Mouse (Mus musculus): ENCODE results near the gene Gm9903. TPM values are rescaled to one million over a fixed set of nuclear protein-coding genes. Genes with fewer than 3 reads are reported as not detected.
A peak's percentile ranks its signal among the peaks of the same experiment; 100 is the strongest.

The Gm9903 gene
- 1.3 TPM in 2 replicates for polyA plus RNA-seq (2014; fragmentation: Nextera tagmentation; extraction: Ambion mirVana)

DNA sequence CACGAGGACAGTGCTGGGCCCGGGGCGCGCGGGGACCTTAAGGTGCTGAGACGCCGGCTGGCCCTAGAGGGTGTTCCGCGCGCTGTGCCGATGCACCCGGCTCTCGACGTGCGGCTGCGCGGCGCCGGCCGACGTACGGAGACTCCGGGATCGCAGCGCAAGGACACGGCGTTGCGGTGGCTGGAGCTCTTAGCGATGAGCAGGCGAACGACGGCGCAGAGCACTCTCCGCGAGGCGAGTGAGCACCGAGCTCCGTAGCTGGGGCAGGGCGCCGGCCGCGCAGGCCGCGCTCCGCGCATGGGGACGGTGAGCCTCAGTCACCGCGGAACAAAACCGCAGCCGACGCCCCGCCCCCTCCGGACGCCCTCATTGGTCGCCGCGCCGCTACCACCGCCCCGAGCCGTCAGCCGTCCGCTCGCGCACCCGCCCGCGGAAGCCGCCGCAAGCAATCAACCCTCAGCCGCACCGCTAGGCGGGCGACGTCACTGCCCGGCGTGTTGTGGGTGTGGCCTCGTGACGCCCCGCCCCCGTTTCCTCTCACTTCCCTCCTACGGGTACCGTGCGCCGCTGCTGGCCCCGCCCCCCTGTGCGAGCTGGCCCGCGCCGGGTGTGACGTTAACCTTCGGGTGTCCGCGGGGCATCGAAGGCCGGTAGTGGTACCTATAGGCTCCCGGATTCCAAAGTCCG lies at the start of gene Gm9903, which contains the start of gene Fam53a:
Gene Gm9903, plus strand, starts transcription at position 625 of the 687 bp plus-strand sequence.
Gene Fam53a, minus strand, starts transcription at position 335 of the 687 bp plus-strand sequence.
- peak within 1 kb of the TSS; percentile 90 for H3K4me2 ChIP-seq (ENCODE audit: low read length)
- no peaks in the 10 kb centered on the region for H3K9me3 ChIP-seq (ENCODE audit: control insufficient read depth, low read length)
- no peaks in the 10 kb centered on the region for H3K27me3 ChIP-seq (ENCODE audit: control insufficient read depth, insufficient read depth, low read length)
- 0 out of 2 replicates have a peak, but pooled peaks cover under 1% of the 10 kb centered on the region for H3K36me3 ChIP-seq (ENCODE audit: control insufficient read depth, insufficient read depth, low read length)
- WGBS = under 1% methylated on average over 94 of the region's 99 CpGs
- peak within 1 kb of the TSS; percentile 86 to 96 for H3K27ac ChIP-seq (replicated peaks in 1 of 2; ENCODE audit: control insufficient read depth in 1 of 2, insufficient read depth in 1 of 2, low read depth in 2 of 2, low read length in 2 of 2)
- ATAC-seq (ENCODE audit: insufficient number of reproducible peaks, insufficient read depth, low FRiP score, low read depth) = peak; percentile 96
- peak within 1 kb of the TSS; percentile 93 for H3K9ac ChIP-seq (ENCODE audit: low read length)
- H3K4me3 ChIP-seq (ENCODE audit: control insufficient read depth in 1 of 2, insufficient read depth in 1 of 2, low read depth in 1 of 2, low read length in 2 of 2) = peak within 1 kb of the TSS; percentile 81 to 89
- peaks cover 6 to 18% of the 10 kb centered on the region in 2 experiments for H3K4me1 ChIP-seq (ENCODE audit: control insufficient read depth in 2 of 2, insufficient read depth in 2 of 2, low read length in 2 of 2)

DNA sequence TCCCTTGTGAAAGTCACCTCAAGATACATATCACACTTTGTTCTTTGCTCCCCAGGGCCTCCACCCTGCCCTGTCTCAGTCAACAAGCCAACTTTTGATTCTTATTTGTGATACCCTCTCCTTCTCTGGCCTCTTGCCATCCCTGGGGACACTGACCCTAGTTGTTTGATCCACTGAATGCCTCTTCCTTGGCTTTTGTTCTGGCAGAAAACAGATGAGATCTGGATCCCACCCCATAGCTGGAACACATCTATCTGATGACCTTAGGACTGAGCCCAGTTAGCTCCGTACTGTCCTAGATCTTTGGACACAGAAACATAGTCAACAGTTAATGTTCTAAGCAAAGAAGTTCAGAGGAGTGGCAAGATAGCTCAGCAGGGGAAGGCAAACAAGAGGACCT lies 49.4 kb upstream of the Gm9903 start:
- Histone ChIP-seq H3K4me1 (ENCODE audit: control insufficient read depth in 2 of 2, insufficient read depth in 2 of 2, low read length in 2 of 2) (peaks cover 3 to 4% of the 10 kb centered on the region in 2 experiments; a peak in 2 of 4 replicates), H3K27ac (replicated peaks in 1 of 2; ENCODE audit: control insufficient read depth in 1 of 2, insufficient read depth in 1 of 2, low read depth in 2 of 2, low read length in 2 of 2) (no peak overlapping the region), H3K4me3 (ENCODE audit: control insufficient read depth in 1 of 2, insufficient read depth in 1 of 2, low read depth in 1 of 2, low read length in 2 of 2) (no peak overlapping the region), H3K9ac (ENCODE audit: low read length) (no peak overlapping the region), H3K4me2 (ENCODE audit: low read length) (no peak overlapping the region), H3K9me3 (ENCODE audit: control insufficient read depth, low read length) (no peaks in the 10 kb centered on the region), H3K27me3 (ENCODE audit: control insufficient read depth, insufficient read depth, low read length) (no peaks in the 10 kb centered on the region), H3K36me3 (ENCODE audit: control insufficient read depth, insufficient read depth, low read length) (no peaks in the 10 kb centered on the region)
- 79% methylated on average over 1 of the region's 1 CpGs for WGBS
- ATAC-seq (ENCODE audit: insufficient number of reproducible peaks, insufficient read depth, low FRiP score, low read depth) = no peak

DNA sequence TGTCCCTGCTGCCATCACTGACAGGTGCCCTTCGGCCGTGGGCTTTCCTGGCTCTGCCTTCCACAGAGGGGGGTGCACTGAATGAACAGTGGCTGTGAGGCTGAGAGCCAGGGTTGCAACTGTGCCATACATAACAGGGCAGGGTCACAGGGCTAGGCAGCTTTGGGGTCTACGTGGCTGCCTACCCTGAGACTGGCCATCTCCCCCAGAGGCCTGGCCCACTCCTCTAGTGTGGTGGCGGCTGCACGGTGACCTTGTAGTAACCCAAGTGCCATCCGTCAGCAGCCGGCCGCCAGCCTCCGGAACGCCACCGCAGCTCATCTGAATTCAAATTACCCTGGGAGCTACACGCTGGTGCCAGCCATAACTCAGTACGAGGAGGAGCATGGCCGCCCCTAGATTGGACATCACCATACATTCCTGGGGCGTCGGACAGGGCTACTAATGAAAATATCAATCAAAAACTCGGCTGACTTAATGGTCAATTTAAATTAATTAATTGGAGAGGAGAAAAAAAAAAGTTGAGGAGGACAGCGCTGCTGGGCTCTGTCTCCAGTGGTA lies 42.1 kb upstream of the Gm9903 start:
- no peaks in the 10 kb centered on the region for H3K36me3 ChIP-seq (ENCODE audit: control insufficient read depth, insufficient read depth, low read length)
- ATAC-seq (ENCODE audit: insufficient number of reproducible peaks, insufficient read depth, low FRiP score, low read depth) = no peak
- no peak overlapping the region for H3K4me2 ChIP-seq (ENCODE audit: low read length)
- no peak overlapping the region for H3K4me3 ChIP-seq (ENCODE audit: control insufficient read depth in 1 of 2, insufficient read depth in 1 of 2, low read depth in 1 of 2, low read length in 2 of 2)
- H3K27ac ChIP-seq (replicated peaks in 1 of 2; ENCODE audit: control insufficient read depth in 1 of 2, insufficient read depth in 1 of 2, low read depth in 2 of 2, low read length in 2 of 2) = no peak overlapping the region
- H3K27me3 ChIP-seq (ENCODE audit: control insufficient read depth, insufficient read depth, low read length) = no peaks in the 10 kb centered on the region
- no peaks in the 10 kb centered on the region for H3K4me1 ChIP-seq (ENCODE audit: control insufficient read depth in 2 of 2, insufficient read depth in 2 of 2, low read length in 2 of 2)
- 76% methylated on average over 18 of the region's 18 CpGs for WGBS
- H3K9ac ChIP-seq (ENCODE audit: low read length) = no peak overlapping the region
- H3K9me3 ChIP-seq (ENCODE audit: control insufficient read depth, low read length) = no peaks in the 10 kb centered on the region

DNA sequence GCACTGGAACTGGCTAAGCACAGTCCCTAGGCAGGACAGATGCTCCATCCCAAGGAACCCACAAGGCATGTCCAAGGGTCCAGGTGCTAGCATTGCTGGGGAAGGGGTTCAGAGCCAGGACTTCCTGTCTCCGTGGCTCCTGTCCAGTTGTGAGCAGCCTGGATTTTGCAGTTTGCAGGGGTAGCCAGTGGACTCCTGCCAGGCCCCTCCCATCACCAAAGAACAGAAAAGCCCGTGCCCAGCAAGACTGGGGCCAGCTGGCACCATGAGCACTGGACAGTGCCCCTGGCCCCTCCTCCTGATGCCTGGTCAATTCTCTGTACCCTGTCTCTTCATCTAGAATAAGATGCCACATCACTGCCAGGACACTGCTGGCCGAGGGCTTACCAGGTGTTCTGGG lies 41.7 kb upstream of the Gm9903 start:
- no peak for ATAC-seq (ENCODE audit: insufficient number of reproducible peaks, insufficient read depth, low FRiP score, low read depth)
- no peaks in the 10 kb centered on the region for H3K27me3 ChIP-seq (ENCODE audit: control insufficient read depth, insufficient read depth, low read length)
- H3K9ac ChIP-seq (ENCODE audit: low read length) = no peak overlapping the region
- no peak overlapping the region for H3K27ac ChIP-seq (replicated peaks in 1 of 2; ENCODE audit: control insufficient read depth in 1 of 2, insufficient read depth in 1 of 2, low read depth in 2 of 2, low read length in 2 of 2)
- no peaks in the 10 kb centered on the region for H3K4me1 ChIP-seq (ENCODE audit: control insufficient read depth in 2 of 2, insufficient read depth in 2 of 2, low read length in 2 of 2)
- no peaks in the 10 kb centered on the region for H3K9me3 ChIP-seq (ENCODE audit: control insufficient read depth, low read length)
- H3K36me3 ChIP-seq (ENCODE audit: control insufficient read depth, insufficient read depth, low read length) = no peaks in the 10 kb centered on the region
- H3K4me2 ChIP-seq (ENCODE audit: low read length) = no peak overlapping the region
- 67% methylated on average over 3 of the region's 3 CpGs for WGBS
- no peak overlapping the region for H3K4me3 ChIP-seq (ENCODE audit: control insufficient read depth in 1 of 2, insufficient read depth in 1 of 2, low read depth in 1 of 2, low read length in 2 of 2)

DNA sequence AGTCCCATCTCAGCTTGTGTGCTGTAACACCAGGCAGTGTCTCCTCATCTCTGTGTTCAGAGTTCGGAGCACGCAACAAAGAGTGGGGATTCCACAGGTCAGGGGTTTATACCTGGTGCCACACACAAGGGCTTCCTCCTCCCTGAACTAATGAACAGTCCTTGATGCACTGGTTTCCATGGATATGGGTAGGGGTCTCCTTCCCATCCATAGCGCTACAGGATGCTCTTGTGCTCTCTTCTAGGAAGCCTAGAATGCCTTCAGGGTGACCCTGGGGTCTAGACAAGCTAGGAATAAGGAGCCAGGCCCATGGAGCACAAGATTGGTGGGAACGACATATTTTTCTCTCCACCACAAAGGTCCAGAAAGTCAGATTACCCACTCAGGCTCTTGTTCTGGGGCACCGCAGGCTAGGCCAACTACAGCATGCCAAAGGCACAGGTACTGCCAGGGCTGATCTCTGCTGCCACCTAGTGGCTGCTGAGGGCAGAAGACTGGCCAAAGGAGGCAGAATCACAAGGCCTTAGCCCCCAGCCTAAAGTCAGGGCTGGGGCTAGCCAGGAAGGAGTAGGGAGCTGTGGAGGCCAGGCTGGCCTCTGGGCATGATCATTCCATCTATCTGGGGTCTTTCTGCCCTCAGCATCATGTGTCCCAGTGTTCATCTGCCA lies 40.4 kb upstream of the Gm9903 start:
- Histone ChIP-seq H3K4me3 (ENCODE audit: control insufficient read depth in 1 of 2, insufficient read depth in 1 of 2, low read depth in 1 of 2, low read length in 2 of 2) (no peak overlapping the region), H3K9me3 (ENCODE audit: control insufficient read depth, low read length) (no peaks in the 10 kb centered on the region), H3K4me1 (ENCODE audit: control insufficient read depth in 2 of 2, insufficient read depth in 2 of 2, low read length in 2 of 2) (no peaks in the 10 kb centered on the region), H3K27ac (replicated peaks in 1 of 2; ENCODE audit: control insufficient read depth in 1 of 2, insufficient read depth in 1 of 2, low read depth in 2 of 2, low read length in 2 of 2) (no peak overlapping the region), H3K9ac (ENCODE audit: low read length) (no peak overlapping the region), H3K27me3 (ENCODE audit: control insufficient read depth, insufficient read depth, low read length) (no peaks in the 10 kb centered on the region), H3K36me3 (ENCODE audit: control insufficient read depth, insufficient read depth, low read length) (no peaks in the 10 kb centered on the region), H3K4me2 (ENCODE audit: low read length) (no peak overlapping the region)
- ATAC-seq (ENCODE audit: insufficient number of reproducible peaks, insufficient read depth, low FRiP score, low read depth) = no peak
- 64% methylated on average over 5 of the region's 5 CpGs for whole genome bisulfite sequencing

DNA sequence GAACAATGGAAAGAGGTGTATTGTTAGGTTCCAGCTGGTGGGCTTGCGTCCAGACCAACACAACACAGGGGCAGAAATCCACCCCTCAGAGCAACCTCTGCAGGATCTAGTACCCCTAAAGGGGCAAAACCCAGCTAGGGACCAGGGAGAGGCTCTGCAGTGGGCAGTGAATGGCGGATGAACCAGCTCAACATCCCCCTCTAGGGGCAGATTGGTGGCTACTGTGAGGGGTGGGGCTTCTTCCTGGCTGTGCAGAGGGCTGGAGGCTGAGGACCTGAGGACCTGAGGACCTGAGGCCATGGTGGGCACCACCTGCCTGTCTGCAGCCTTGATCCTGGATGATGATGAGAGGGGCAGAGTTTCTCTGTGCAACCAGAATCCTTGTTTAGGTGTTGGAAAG lies 36.1 kb upstream of the Gm9903 start:
- Histone ChIP-seq H3K36me3 (ENCODE audit: control insufficient read depth, insufficient read depth, low read length) (0 out of 2 replicates have a peak, but pooled peaks cover 9% of the 10 kb centered on the region), H3K4me2 (ENCODE audit: low read length) (no peak overlapping the region), H3K27ac (replicated peaks in 1 of 2; ENCODE audit: control insufficient read depth in 1 of 2, insufficient read depth in 1 of 2, low read depth in 2 of 2, low read length in 2 of 2) (no peak overlapping the region), H3K27me3 (ENCODE audit: control insufficient read depth, insufficient read depth, low read length) (no peaks in the 10 kb centered on the region), H3K4me1 (ENCODE audit: control insufficient read depth in 2 of 2, insufficient read depth in 2 of 2, low read length in 2 of 2) (no peaks in the 10 kb centered on the region), H3K4me3 (ENCODE audit: control insufficient read depth in 1 of 2, insufficient read depth in 1 of 2, low read depth in 1 of 2, low read length in 2 of 2) (no peak overlapping the region), H3K9ac (ENCODE audit: low read length) (no peak overlapping the region), H3K9me3 (ENCODE audit: control insufficient read depth, low read length) (no peaks in the 10 kb centered on the region)
- 46% methylated on average over 2 of the region's 2 CpGs for WGBS
- ATAC-seq (ENCODE audit: insufficient number of reproducible peaks, insufficient read depth, low FRiP score, low read depth) = no peak

DNA sequence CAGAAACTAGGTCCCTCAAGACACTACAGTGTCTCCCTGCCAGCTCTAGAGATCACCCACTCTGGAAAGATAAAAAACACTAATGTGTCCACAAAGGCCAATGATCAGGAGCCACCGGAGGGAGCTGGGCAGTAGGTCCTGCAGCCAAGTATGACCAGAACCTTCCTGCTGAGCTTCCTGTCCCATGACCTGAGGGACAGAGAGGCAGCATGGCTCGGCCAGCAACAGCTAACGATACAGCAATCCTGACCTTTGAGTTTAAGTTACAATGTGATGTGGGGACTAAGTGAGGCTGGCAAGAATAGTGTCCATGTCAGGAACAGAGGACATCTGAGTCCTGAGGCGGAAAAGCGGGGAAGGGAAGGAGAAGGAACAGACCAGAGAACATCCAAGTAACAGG lies 24.4 kb upstream of the Gm9903 start:
- Histone ChIP-seq H3K27me3 (ENCODE audit: control insufficient read depth, insufficient read depth, low read length) (no peaks in the 10 kb centered on the region), H3K9me3 (ENCODE audit: control insufficient read depth, low read length) (no peaks in the 10 kb centered on the region), H3K4me3 (ENCODE audit: control insufficient read depth in 1 of 2, insufficient read depth in 1 of 2, low read depth in 1 of 2, low read length in 2 of 2) (no peak overlapping the region), H3K4me1 (ENCODE audit: control insufficient read depth in 2 of 2, insufficient read depth in 2 of 2, low read length in 2 of 2) (no peaks in the 10 kb centered on the region), H3K36me3 (ENCODE audit: control insufficient read depth, insufficient read depth, low read length) (peaks cover 70% of the 10 kb centered on the region), H3K4me2 (ENCODE audit: low read length) (no peak overlapping the region), H3K27ac (replicated peaks in 1 of 2; ENCODE audit: control insufficient read depth in 1 of 2, insufficient read depth in 1 of 2, low read depth in 2 of 2, low read length in 2 of 2) (0 out of 4 replicates have a peak overlapping the region, but pooled peaks of 1 of the 2 experiments have one; percentile 14), H3K9ac (ENCODE audit: low read length) (no peak overlapping the region)
- WGBS = 75% methylated on average over 5 of the region's 5 CpGs
- ATAC-seq (ENCODE audit: insufficient number of reproducible peaks, insufficient read depth, low FRiP score, low read depth) = no peak

Data from heart, embryonic 14.5 days (tissue).